Mouse (Mus musculus) liver, embryonic 14.5 days (tissue): Measurements from ENCODE around the gene Adamts13.

Experiments
- CTCF ChIP-seq: IDR thresholded peaks from 2 replicates; pipeline ENCODE4 v1.5.1; 2016; ENCODE audit warnings: antibody characterized with exemption, low read depth, control low read depth
- EP300 ChIP-seq: IDR thresholded peaks from 2 replicates; pipeline ENCODE4 v1.6.1; 2016; ENCODE audit warnings: antibody characterized with exemption, low read depth

DNA sequence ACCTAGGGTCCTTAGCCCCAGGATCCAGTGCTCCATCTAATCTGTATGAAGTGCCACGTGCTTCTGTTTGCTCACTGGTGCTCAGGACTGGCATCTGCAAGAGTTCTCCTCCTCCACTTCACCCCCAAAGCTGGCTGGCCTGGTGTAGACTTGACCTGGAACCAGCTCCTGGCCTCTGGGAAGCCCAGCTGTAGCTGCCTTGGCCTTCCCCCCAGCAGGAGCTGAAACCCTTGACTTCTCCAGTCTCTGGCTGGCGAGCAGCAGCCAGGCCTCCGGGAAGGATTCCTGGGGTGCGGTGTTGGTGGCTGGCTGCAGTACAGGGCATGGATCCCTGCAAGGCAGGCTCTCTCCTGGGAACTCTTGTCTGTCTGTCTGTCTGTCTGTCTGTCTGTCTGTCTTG lies 71.0 kb downstream of the Adamts13 start:
- no peak for TF ChIP-seq CTCF
- TF ChIP-seq EP300, result no peak
